Mouse (Mus musculus): ENCODE results near the gene Arrdc5.

Gene Arrdc5

GRCm38 (mm10) chr17:56255429-56255828, 44.7 kb downstream of the Arrdc5 start:
- peak in 1 of 2 experiments; percentile 54 for DNase-seq (ENCODE audit: low spot score in 2 of 2)

- no peak for DNase-seq (ENCODE audit: low spot score in 2 of 2)
Measured at GRCm38 (mm10) chr17:56254695-56255094, 45.4 kb downstream of the Arrdc5 start.

GRCm38 (mm10) chr17:56251136-56251829, 48.8 kb downstream of the Arrdc5 start:
- DNase-seq (ENCODE audit: low spot score in 2 of 2): peak; percentile 63 to 71

- DNase-seq (ENCODE audit: low spot score in 2 of 2): no peak
Measured at GRCm38 (mm10) chr17:56245608-56246007, 54.5 kb downstream of the Arrdc5 start.

Data from right cerebral cortex, postnatal 36 days (tissue).